Mouse (Mus musculus): ENCODE measurements around the gene Tor1aip1.
A peak's percentile ranks its signal among the peaks of the same experiment; 100 is the strongest.

Gene Tor1aip1

GRCm38 (mm10) chr1:156033921-156034320, 2.4 kb downstream of the Tor1aip1 start:
- DNase-seq (ENCODE audit: low read depth, low spot score), result no peak

- no peak for DNase-seq (ENCODE audit: low read depth, low spot score)
Measured at GRCm38 (mm10) chr1:156028340-156028975, 7.8 kb downstream of the Tor1aip1 start.

- DNase-seq (ENCODE audit: low read depth, low spot score), result no peak
Measured at GRCm38 (mm10) chr1:156027849-156028248, 8.4 kb downstream of the Tor1aip1 start.

- no peak for DNase-seq (ENCODE audit: low read depth, low spot score)
Measured at GRCm38 (mm10) chr1:156024831-156025503, 11.3 kb downstream of the Tor1aip1 start.

GRCm38 (mm10) chr1:156020402-156020801, 15.9 kb downstream of the Tor1aip1 start:
- DNase-seq (ENCODE audit: low read depth, low spot score), result no peak

GRCm38 (mm10) chr1:156019800-156020199, 16.5 kb downstream of the Tor1aip1 start:
- DNase-seq (ENCODE audit: low read depth, low spot score), result no peak

GRCm38 (mm10) chr1:156009003-156009402, 27.3 kb downstream of the Tor1aip1 start:
- DNase-seq (ENCODE audit: low read depth, low spot score), result no peak

GRCm38 (mm10) chr1:156005906-156006305, 30.4 kb downstream of the Tor1aip1 start:
- no peak for DNase-seq (ENCODE audit: low read depth, low spot score)

GRCm38 (mm10) chr1:156003201-156003935, 32.9 kb downstream of the Tor1aip1 start:
- DNase-seq (ENCODE audit: low read depth, low spot score), result peak; percentile 36

GRCm38 (mm10) chr1:156002366-156002765, 33.9 kb downstream of the Tor1aip1 start:
- DNase-seq (ENCODE audit: low read depth, low spot score), result no peak

GRCm38 (mm10) chr1:155995612-155996011, 40.7 kb downstream of the Tor1aip1 start:
- DNase-seq (ENCODE audit: low read depth, low spot score), result no peak

GRCm38 (mm10) chr1:155994524-155994923, 41.8 kb downstream of the Tor1aip1 start:
- DNase-seq (ENCODE audit: low read depth, low spot score), result no peak

GRCm38 (mm10) chr1:155990391-155990790, 45.9 kb downstream of the Tor1aip1 start:
- no peak for DNase-seq (ENCODE audit: low read depth, low spot score)

- no peak for DNase-seq (ENCODE audit: low read depth, low spot score)
Measured at GRCm38 (mm10) chr1:155989387-155989786, 46.9 kb downstream of the Tor1aip1 start.

- no peak for DNase-seq (ENCODE audit: low read depth, low spot score)
Measured at GRCm38 (mm10) chr1:155987625-155988024, 48.7 kb downstream of the Tor1aip1 start.

GRCm38 (mm10) chr1:155974931-155975330, 61.3 kb downstream of the Tor1aip1 start:
- no peak for DNase-seq (ENCODE audit: low read depth, low spot score)

GRCm38 (mm10) chr1:155973719-155974379, 62.4 kb downstream of the Tor1aip1 start:
- DNase-seq (ENCODE audit: low read depth, low spot score), result no peak

GRCm38 (mm10) chr1:155973068-155973718, 63.1 kb downstream of the Tor1aip1 start, which contains the start of gene Cep350:
Gene Cep350, minus strand, starts transcription at chr1:155973255.
- peak; percentile 98 for DNase-seq (ENCODE audit: low read depth, low spot score)

GRCm38 (mm10) chr1:155972146-155973067, 63.9 kb downstream of the Tor1aip1 start:
- no peak for DNase-seq (ENCODE audit: low read depth, low spot score)
